Mouse (Mus musculus) myocyte (in vitro differentiated cells): ENCODE measurements around the gene Plod1. TPM values are rescaled to one million over a fixed set of nuclear protein-coding genes. Genes with fewer than 3 reads are reported as not detected.

Source experiments
- H3K27me3 ChIP-seq: one replicate; pipeline ENCODE4 v1.6.1; 2011; ENCODE audit not compliant: control insufficient read depth, insufficient read depth, insufficient read length
- H3K36me3 ChIP-seq: one replicate; pipeline ENCODE4 v1.6.1; 2011; ENCODE audit not compliant: control insufficient read depth, insufficient read depth
- H3K4me2 ChIP-seq: one replicate; pipeline ENCODE4 v1.6.1; 2011; ENCODE audit warnings: low read depth, control low read depth
- H3K4me3 ChIP-seq: one replicate; pipeline ENCODE4 v1.5.1; 2011; ENCODE audit warnings: mild to moderate bottlenecking, control low read depth, moderate library complexity
- H3K79me2 ChIP-seq: one replicate; pipeline ENCODE4 v1.6.1; 2011; ENCODE audit not compliant: control insufficient read depth, insufficient read depth
- H3ac ChIP-seq: one replicate; pipeline ENCODE4 v1.6.1; 2011; ENCODE audit not compliant: control insufficient read depth, insufficient read length
- CEBPB ChIP-seq: IDR thresholded peaks from 2 replicates; pipeline ENCODE4 v1.6.1; 2011; ENCODE audit warnings: mild to moderate bottlenecking, moderate library complexity; ENCODE audit not compliant: poor library complexity, insufficient read depth, severe bottlenecking
- E2F4 ChIP-seq: IDR thresholded peaks from one replicate; pipeline ENCODE4 v1.6.1; 2011; ENCODE audit warnings: mild to moderate bottlenecking, control low read depth, moderate library complexity; ENCODE audit not compliant: insufficient read depth
- MAX ChIP-seq: IDR thresholded peaks from one replicate; pipeline ENCODE4 v1.6.1; 2011; ENCODE audit warnings: low read depth, mild to moderate bottlenecking, control low read depth
- MYOD1 ChIP-seq, 3 experiments: IDR thresholded peaks; one replicate each; pipeline ENCODE4 v1.6.1; 2011; ENCODE audit warnings: control low read depth in 2 of 3, low read depth in 2 of 3, mild to moderate bottlenecking in 2 of 3, moderate library complexity in 1 of 3; ENCODE audit not compliant: insufficient read length in 2 of 3, control insufficient read depth in 1 of 3
- MYOG ChIP-seq, 3 experiments: IDR thresholded peaks; one replicate each; pipeline ENCODE4 v1.6.1; 2011; ENCODE audit warnings: control low read depth in 2 of 3, low read depth in 2 of 3, mild to moderate bottlenecking in 2 of 3; ENCODE audit not compliant: insufficient read length in 2 of 3, control insufficient read depth in 1 of 3, insufficient read depth in 1 of 3
- POLR2A ChIP-seq: IDR thresholded peaks from one replicate; pipeline ENCODE4 v1.6.1; 2011; ENCODE audit warnings: low read depth, mild to moderate bottlenecking, control low read depth, moderate library complexity; ENCODE audit not compliant: insufficient read length
- POLR2AphosphoS2 ChIP-seq: IDR thresholded peaks from one replicate; pipeline ENCODE4 v1.6.1; 2011; ENCODE audit warnings: low read depth, control low read depth; ENCODE audit not compliant: insufficient read length
- REST ChIP-seq: IDR thresholded peaks from one replicate; pipeline ENCODE4 v1.6.1; 2011; ENCODE audit warnings: mild to moderate bottlenecking, control low read depth, moderate library complexity; ENCODE audit not compliant: insufficient read depth, insufficient read length
- SRF ChIP-seq: IDR thresholded peaks from one replicate; pipeline ENCODE4 v1.6.1; 2011; ENCODE audit warnings: low read depth; ENCODE audit not compliant: control insufficient read depth, insufficient read length
- TCF12 ChIP-seq: IDR thresholded peaks from one replicate; pipeline ENCODE4 v1.6.1; 2011; ENCODE audit warnings: mild to moderate bottlenecking, control low read depth; ENCODE audit not compliant: poor library complexity, insufficient read depth, severe bottlenecking
- TCF3 ChIP-seq: IDR thresholded peaks from one replicate; pipeline ENCODE4 v1.6.1; 2011; ENCODE audit warnings: low read depth, control low read depth; ENCODE audit not compliant: insufficient read length
- USF1 ChIP-seq: IDR thresholded peaks from one replicate; pipeline ENCODE4 v1.6.1; 2011; ENCODE audit warnings: low read depth, mild to moderate bottlenecking, control low read depth, moderate library complexity
- polyA plus RNA-seq: library from polyadenylated mRNA; unstranded; fragments of >200 nt; fragmentation: generic; extraction: Trizol; gene quantifications from one replicate; pipeline ENCODE4 v1.2.1, GENCODE M21; 2012; ENCODE audit warnings: missing spikeins

The Plod1 gene
- polyA plus RNA-seq, 1 experiment: 77.2 TPM

DNA sequence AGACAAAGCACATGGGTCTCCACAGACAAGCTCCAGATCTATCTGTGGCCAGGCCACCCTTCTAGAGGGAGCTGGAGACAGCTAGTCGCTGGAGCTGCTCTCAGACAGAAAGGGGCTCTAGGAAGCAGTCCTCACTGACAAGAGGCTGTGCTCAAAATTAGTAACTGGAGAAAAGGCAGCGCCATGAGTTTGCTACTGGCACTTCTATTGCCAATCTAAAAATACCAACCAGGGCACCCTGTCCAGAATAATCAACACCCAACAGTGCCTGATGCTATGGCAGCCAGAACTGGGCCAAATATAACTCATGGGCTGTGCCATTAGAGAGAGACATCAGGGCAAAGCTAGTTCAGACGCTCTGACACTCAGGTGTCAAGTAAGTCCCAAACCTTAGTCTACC lies 39.2 kb downstream of the Plod1 start:
- H3ac ChIP-seq: no peak overlapping the region
- no peak overlapping the region for H3K4me3 ChIP-seq
- no peaks in the 10 kb centered on the region for H3K27me3 ChIP-seq
- peaks cover 43% of the 10 kb centered on the region for H3K36me3 ChIP-seq
- peaks cover 17% of the 10 kb centered on the region for H3K79me2 ChIP-seq
- TF ChIP-seq POLR2AphosphoS2 (no peak), TCF3 (no peak), CEBPB (no peak), MYOD1 (IDR thresholded peaks at IDR 0.05; ENCODE audit: control insufficient read depth in 1 of 3, insufficient read length in 2 of 3, low read depth in 2 of 3) (no peak), MAX (no peak), MYOG (IDR thresholded peaks at IDR 0.05; ENCODE audit: control insufficient read depth in 1 of 3, insufficient read depth in 1 of 3, insufficient read length in 2 of 3, low read depth in 2 of 3) (no peak), TCF12 (no peak)
- H3K4me2 ChIP-seq: peak overlapping the region; percentile 14

GRCm38 (mm10) chr4:147896411-147896810 lies 40.2 kb downstream of the Plod1 start:
- H3K27me3 ChIP-seq: no peaks in the 10 kb centered on the region
- H3K36me3 ChIP-seq: peaks cover 37% of the 10 kb centered on the region
- H3ac ChIP-seq: no peak overlapping the region
- H3K4me2 ChIP-seq: no peak overlapping the region
- no peak overlapping the region for H3K4me3 ChIP-seq
- TF ChIP-seq E2F4: no peak
- TF ChIP-seq USF1: no peak
- no peak for TF ChIP-seq TCF3
- no peak for TF ChIP-seq MYOG (IDR thresholded peaks at IDR 0.05; ENCODE audit: control insufficient read depth in 1 of 3, insufficient read depth in 1 of 3, insufficient read length in 2 of 3, low read depth in 2 of 3)
- no peak for TF ChIP-seq MYOD1 (IDR thresholded peaks at IDR 0.05; ENCODE audit: control insufficient read depth in 1 of 3, insufficient read length in 2 of 3, low read depth in 2 of 3)
- no peak for TF ChIP-seq TCF12
- H3K79me2 ChIP-seq: peaks cover 13% of the 10 kb centered on the region

GRCm38 (mm10) chr4:147895815-147896330 lies 40.7 kb downstream of the Plod1 start:
- TF ChIP-seq MYOG (IDR thresholded peaks at IDR 0.05; ENCODE audit: control insufficient read depth in 1 of 3, insufficient read depth in 1 of 3, insufficient read length in 2 of 3, low read depth in 2 of 3): no peak
- H3K4me3 ChIP-seq: no peak overlapping the region
- H3K79me2 ChIP-seq: peaks cover 13% of the 10 kb centered on the region
- no peaks in the 10 kb centered on the region for H3K27me3 ChIP-seq
- no peak overlapping the region for H3ac ChIP-seq
- H3K4me2 ChIP-seq: no peak overlapping the region
- peaks cover 36% of the 10 kb centered on the region for H3K36me3 ChIP-seq

DNA sequence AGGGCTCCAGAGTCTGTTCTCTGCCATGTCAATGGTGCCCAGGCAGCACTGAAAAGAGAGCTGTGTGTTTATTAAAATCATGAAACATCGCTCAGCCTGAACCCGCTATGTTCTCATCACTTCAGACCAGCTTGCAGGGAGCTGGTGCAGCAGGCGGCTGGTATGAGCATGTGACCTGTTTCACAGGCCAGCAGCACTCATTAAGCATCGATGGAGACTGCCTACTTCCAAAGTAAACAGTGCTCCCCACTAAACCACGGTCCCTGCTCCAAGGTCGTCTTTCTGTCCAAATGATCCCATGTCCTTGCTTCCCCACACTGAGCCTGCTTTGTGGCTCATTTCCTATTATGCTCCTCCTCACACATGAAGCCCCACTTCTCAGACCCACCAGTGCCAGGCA lies 46.2 kb downstream of the Plod1 start:
- Histone ChIP-seq H3K36me3 (peaks cover 11% of the 10 kb centered on the region), H3K27me3 (no peaks in the 10 kb centered on the region), H3K79me2 (no peaks in the 10 kb centered on the region), H3ac (no peak overlapping the region), H3K4me2 (no peak overlapping the region), H3K4me3 (no peak overlapping the region)
- TF ChIP-seq TCF3 (no peak), POLR2A (no peak), MYOD1 (IDR thresholded peaks at IDR 0.05; ENCODE audit: control insufficient read depth in 1 of 3, insufficient read length in 2 of 3, low read depth in 2 of 3) (no peak), TCF12 (no peak)

- H3K4me3 ChIP-seq: no peak overlapping the region
- no peak for TF ChIP-seq MAX
- TF ChIP-seq REST: no peak
- TF ChIP-seq SRF: no peak
- no peak for TF ChIP-seq TCF3
- no peak for TF ChIP-seq E2F4
- TF ChIP-seq MYOG (IDR thresholded peaks at IDR 0.05; ENCODE audit: control insufficient read depth in 1 of 3, insufficient read depth in 1 of 3, insufficient read length in 2 of 3, low read depth in 2 of 3): no peak
- TF ChIP-seq MYOD1 (IDR thresholded peaks at IDR 0.05; ENCODE audit: control insufficient read depth in 1 of 3, insufficient read length in 2 of 3, low read depth in 2 of 3): no peak
- no peak for TF ChIP-seq POLR2AphosphoS2
- no peak for TF ChIP-seq POLR2A
- no peak for TF ChIP-seq CEBPB
- no peak for TF ChIP-seq USF1
- no peak for TF ChIP-seq TCF12
Measured at GRCm38 (mm10) chr4:147888237-147888636, 48.3 kb downstream of the Plod1 start.

More at GRCm38 (mm10) chr4:147888237-147888636, 48.3 kb downstream of the Plod1 start:
- Histone ChIP-seq H3K27me3 (no peaks in the 10 kb centered on the region), H3K79me2 (no peaks in the 10 kb centered on the region), H3ac (no peak overlapping the region), H3K4me2 (no peak overlapping the region), H3K36me3 (peaks cover 23% of the 10 kb centered on the region)
